ENCODE assay signal across 8 mouse cellular contexts in genomic region chr9:90054371-90055145, GRCm38 (mm10). TPM values are rescaled to one million over a fixed set of nuclear protein-coding genes. Genes with fewer than 3 reads are reported as not detected.
A peak's percentile ranks its signal among the peaks of the same experiment; 100 is the strongest.
DNase-seq lines count a peak whose midpoint lies in the region; ATAC-seq and TF ChIP-seq lines count a peak whose summit lies in the region.

No protein-coding gene starts in this region.

- TF ChIP-seq CTCF in lung, embryonic 14.5 days (IDR thresholded peaks at IDR 0.05; ENCODE audit: low read depth): peak; percentile 69

- peaks cover 10% of the 10 kb centered on the region for H3K4me1 ChIP-seq in embryonic facial prominence, embryonic 10.5 days
- H3K4me1 ChIP-seq in heart, embryonic 11.5 days (ENCODE audit: control insufficient read depth, insufficient read depth, low read length): no peaks in the 10 kb centered on the region
- no peaks in the 10 kb centered on the region for H3K4me1 ChIP-seq in kidney, embryonic 14.5 days (ENCODE audit: control insufficient read depth, insufficient read depth, low read length)
- H3K4me1 ChIP-seq in lung, embryonic 14.5 days (ENCODE audit: insufficient read depth): no peaks in the 10 kb centered on the region
- peaks cover 9% of the 10 kb centered on the region; the same call in 1 of the 2 replicates for H3K4me1 ChIP-seq in neural tube, embryonic 14.5 days (ENCODE audit: control insufficient read depth, insufficient read depth, low read length)

- under 1% methylated on average over 37 of the region's 37 CpGs for WGBS in embryonic facial prominence, embryonic 10.5 days
- under 1% methylated on average over 37 of the region's 37 CpGs for WGBS in heart, embryonic 11.5 days (ENCODE audit: insufficient replicate concordance)
- under 1% methylated on average over 37 of the region's 37 CpGs for WGBS in kidney, embryonic 14.5 days
- WGBS in lung, embryonic 14.5 days: under 1% methylated on average over 37 of the region's 37 CpGs
- under 1% methylated on average over 37 of the region's 37 CpGs for WGBS in neural tube, embryonic 14.5 days

- no peaks in the 10 kb centered on the region for H3K9me3 ChIP-seq in embryonic facial prominence, embryonic 10.5 days
- no peaks in the 10 kb centered on the region for H3K9me3 ChIP-seq in heart, embryonic 11.5 days (replicated peaks; ENCODE audit: control insufficient read depth, low read length)
- no peaks in the 10 kb centered on the region for H3K9me3 ChIP-seq in kidney, embryonic 14.5 days (ENCODE audit: control insufficient read depth, low read length)
- no peaks in the 10 kb centered on the region for H3K9me3 ChIP-seq in lung, embryonic 14.5 days (ENCODE audit: low read depth, low read length)
- H3K9me3 ChIP-seq in neural tube, embryonic 14.5 days (ENCODE audit: control insufficient read depth, low read length): no peaks in the 10 kb centered on the region

- H3K4me3 ChIP-seq in embryonic facial prominence, embryonic 10.5 days: peak overlapping the region; percentile 67
- peak overlapping the region; percentile 60 for H3K4me3 ChIP-seq in heart, embryonic 11.5 days (ENCODE audit: low read depth, low read length)
- peak overlapping the region; percentile 57 for H3K4me3 ChIP-seq in kidney, embryonic 14.5 days (ENCODE audit: low read length)
- H3K4me3 ChIP-seq in lung, embryonic 14.5 days (ENCODE audit: low read depth, low read length): peak overlapping the region; percentile 50
- peak overlapping the region; percentile 28 for H3K4me3 ChIP-seq in neural tube, embryonic 14.5 days (ENCODE audit: low read depth, low read length)

- no peaks in the 10 kb centered on the region for H3K36me3 ChIP-seq in embryonic facial prominence, embryonic 10.5 days (replicated peaks)
- H3K36me3 ChIP-seq in heart, embryonic 11.5 days (ENCODE audit: control insufficient read depth, insufficient read depth, low read length): no peaks in the 10 kb centered on the region
- no peaks in the 10 kb centered on the region for H3K36me3 ChIP-seq in kidney, embryonic 14.5 days (ENCODE audit: control insufficient read depth, insufficient read depth, low read length)
- H3K36me3 ChIP-seq in lung, embryonic 14.5 days (ENCODE audit: insufficient read depth): no peaks in the 10 kb centered on the region
- no peaks in the 10 kb centered on the region for H3K36me3 ChIP-seq in neural tube, embryonic 14.5 days (ENCODE audit: control insufficient read depth, insufficient read depth, low read length)

- H3K27ac ChIP-seq in embryonic facial prominence, embryonic 10.5 days (replicated peaks): peak overlapping the region; percentile 74
- H3K27ac ChIP-seq in heart, embryonic 11.5 days (ENCODE audit: low read depth, low read length): peak overlapping the region; percentile 41; the same call in 1 of the 2 replicates
- H3K27ac ChIP-seq in kidney, embryonic 14.5 days (ENCODE audit: low read depth, low read length): peak overlapping the region; percentile 48; the same call in 1 of the 2 replicates
- H3K27ac ChIP-seq in lung, embryonic 14.5 days (ENCODE audit: low read depth): peak overlapping the region; percentile 42; the same call in 1 of the 2 replicates
- H3K27ac ChIP-seq in neural tube, embryonic 14.5 days (ENCODE audit: low read depth, low read length): no peak overlapping the region

- ATAC-seq in heart, embryonic 11.5 days (replicated peaks; ENCODE audit: insufficient number of reproducible peaks, low FRiP score, low TSS enrichment): peak; percentile 88
- ATAC-seq in kidney, embryonic 14.5 days (ENCODE audit: low FRiP score, low TSS enrichment): peak; percentile 94
- peak; percentile 95 for ATAC-seq in lung, embryonic 14.5 days (ENCODE audit: insufficient read depth)
- peak; percentile 81 for ATAC-seq in neural tube, embryonic 14.5 days (ENCODE audit: low read depth)

- peak; percentile 23 to 30 for DNase-seq in cerebellum, postnatal 14 days
- DNase-seq in cerebellum, adult 9-10 months: no peak
- DNase-seq in embryonic facial prominence, embryonic 10.5 days (ENCODE audit: low spot score): peak; percentile 75
- DNase-seq in lung, embryonic 14.5 days: peak; percentile 79
- peak; percentile 33 for DNase-seq in testis, postnatal 14 days (ENCODE audit: low spot score)

- peak overlapping the region; percentile 92 for H3K4me2 ChIP-seq in heart, embryonic 11.5 days
- H3K4me2 ChIP-seq in kidney, embryonic 14.5 days (replicated peaks; ENCODE audit: low read depth, low read length): peak overlapping the region; percentile 92
- H3K4me2 ChIP-seq in lung, embryonic 14.5 days: peak overlapping the region; percentile 87
- H3K4me2 ChIP-seq in neural tube, embryonic 14.5 days (ENCODE audit: low read depth, low read length): peak overlapping the region; percentile 61

- H3K27me3 ChIP-seq in embryonic facial prominence, embryonic 10.5 days (replicated peaks; ENCODE audit: low read depth, poor library complexity, severe bottlenecking): peaks cover 19% of the 10 kb centered on the region
- no peaks in the 10 kb centered on the region for H3K27me3 ChIP-seq in heart, embryonic 11.5 days (ENCODE audit: control insufficient read depth, insufficient read depth, low read length)
- no peaks in the 10 kb centered on the region for H3K27me3 ChIP-seq in kidney, embryonic 14.5 days (ENCODE audit: control insufficient read depth, insufficient read depth, low read length)
- H3K27me3 ChIP-seq in lung, embryonic 14.5 days (ENCODE audit: insufficient read depth, low read length): no peaks in the 10 kb centered on the region
- H3K27me3 ChIP-seq in neural tube, embryonic 14.5 days (ENCODE audit: control insufficient read depth, insufficient read depth, low read length): no peaks in the 10 kb centered on the region

- peak overlapping the region; percentile 73 for H3K9ac ChIP-seq in heart, embryonic 11.5 days (ENCODE audit: low read depth, low read length)
- H3K9ac ChIP-seq in kidney, embryonic 14.5 days (ENCODE audit: low read depth, low read length): peak overlapping the region; percentile 56
- H3K9ac ChIP-seq in lung, embryonic 14.5 days: peak overlapping the region; percentile 62
- peak overlapping the region; percentile 41; the same call in 1 of the 2 replicates for H3K9ac ChIP-seq in neural tube, embryonic 14.5 days (replicated peaks; ENCODE audit: low read depth, low read length)

RNA-seq across cellular contexts. Expression of gene Ctsh, which starts 0.6 kb away (rescaled TPM):
- 5.0 and 5.9 TPM in 2 replicates for polyA plus RNA-seq in embryonic facial prominence, embryonic 10.5 days (2016; fragmentation: Nextera tagmentation; extraction: Ambion mirVana)
- 28.8 and 32.8 TPM in 2 replicates for polyA plus RNA-seq in heart, embryonic 11.5 days (2014; fragmentation: Nextera tagmentation; extraction: Ambion mirVana)
- polyA plus RNA-seq in kidney, embryonic 14.5 days (2014; fragmentation: Nextera tagmentation; extraction: Ambion mirVana): 57.0 and 70.4 TPM in 2 replicates
- polyA plus RNA-seq in lung, embryonic 14.5 days (2014; fragmentation: Nextera tagmentation; extraction: Ambion mirVana): 132 and 177 TPM in 2 replicates
- 13.6 and 40.5 TPM in 2 replicates for polyA plus RNA-seq in neural tube, embryonic 14.5 days (2014; fragmentation: Nextera tagmentation; extraction: Ambion mirVana)
